Mouse (Mus musculus) neural tube, embryonic 10.5 days (tissue): ENCODE results near the gene Cnot2.

Experiments used
- DNase-seq: peaks from one replicate; pipeline ENCODE4 v3.0.0-alpha.2; 2017; ENCODE audit warnings: low spot score; ENCODE audit errors: extremely low spot score

Cnot2 gene

GRCm38 (mm10) chr10:116481917-116482316 lies 99.4 kb downstream of the Cnot2 start:
- no peak for DNase-seq

DNA sequence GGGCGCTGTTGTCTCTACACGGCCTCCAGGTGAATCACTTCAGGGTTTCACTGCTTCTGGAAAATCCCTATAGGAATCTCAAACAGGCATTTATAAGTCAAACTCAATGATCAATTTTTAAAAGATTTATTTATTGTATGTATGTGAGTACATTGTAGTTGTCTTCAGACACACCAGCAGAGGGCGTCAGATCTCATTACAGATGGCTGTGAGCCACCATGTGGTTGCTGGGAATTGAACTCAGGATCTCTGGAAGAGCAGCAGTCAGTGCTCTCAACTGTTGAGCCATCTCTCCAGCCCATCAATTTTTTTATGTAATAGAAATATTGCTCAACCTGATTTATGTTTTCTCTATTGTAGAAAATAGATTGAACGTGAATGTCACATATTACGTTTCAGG lies 100.3 kb downstream of the Cnot2 start:
- no peak for DNase-seq

- DNase-seq, result no peak
Observed at GRCm38 (mm10) chr10:116476559-116476958, 104.8 kb downstream of the Cnot2 start.

DNA sequence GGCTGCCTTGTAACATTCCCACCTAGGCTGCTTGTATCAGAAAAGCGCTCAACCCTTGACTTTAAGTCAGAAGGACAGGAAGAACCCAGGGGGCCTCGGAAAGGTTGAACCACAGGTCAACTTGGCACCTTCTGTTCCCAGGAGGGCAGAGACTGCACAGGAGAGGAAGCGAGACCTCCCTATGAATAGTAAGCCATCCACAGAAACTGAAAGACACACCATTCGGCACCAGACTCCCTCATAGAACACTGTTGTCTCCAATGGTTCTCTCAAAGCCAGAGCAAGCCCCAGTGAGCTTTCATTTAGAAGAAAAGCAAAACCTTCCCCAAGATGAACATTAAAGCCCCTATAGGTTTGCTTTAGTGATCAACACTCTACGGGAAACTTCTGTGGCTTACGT lies 105.6 kb downstream of the Cnot2 start:
- no peak for DNase-seq

GRCm38 (mm10) chr10:116473759-116474549 lies 107.4 kb downstream of the Cnot2 start, which contains the start of gene Kcnmb4:
Kcnmb4 (minus strand) TSS chr10:116473878.
- DNase-seq, result peak; percentile 65

DNA sequence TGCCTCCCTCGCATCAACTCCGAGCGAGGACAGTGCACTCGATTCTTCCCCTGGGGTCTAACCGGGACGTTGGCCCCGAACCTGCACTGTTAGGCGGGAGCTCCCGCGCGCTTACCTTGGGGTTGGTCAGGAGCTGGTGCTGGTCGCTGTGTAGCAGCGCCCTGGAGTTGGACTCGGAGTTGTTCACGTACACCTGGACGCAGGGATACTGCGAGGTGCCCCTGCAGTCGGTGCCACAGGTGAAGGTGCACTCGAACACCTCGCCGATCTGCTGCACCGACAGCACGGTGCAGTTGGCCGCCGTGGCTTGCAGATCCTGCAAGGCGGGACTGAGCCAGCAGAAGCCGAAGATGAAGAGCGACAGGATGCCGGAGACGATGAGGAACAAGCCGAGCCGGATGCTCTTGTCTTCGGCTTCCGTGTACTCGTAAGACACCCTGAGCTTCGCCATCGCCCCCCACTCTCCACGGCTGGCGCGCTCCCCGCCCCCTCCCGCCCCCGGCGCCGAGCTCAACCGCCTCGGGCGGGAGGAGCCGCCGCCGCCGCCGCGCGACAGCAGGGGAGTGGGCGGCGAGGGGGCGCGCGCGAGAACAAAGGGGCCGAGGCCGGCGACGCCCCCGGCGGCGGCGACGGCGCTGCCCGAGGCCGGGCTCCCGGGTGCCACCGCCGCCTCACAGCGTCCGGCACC lies 108.1 kb downstream of the Cnot2 start:
- peak; percentile 82 for DNase-seq

GRCm38 (mm10) chr10:116472579-116472978 lies 108.7 kb downstream of the Cnot2 start:
- no peak for DNase-seq

DNA sequence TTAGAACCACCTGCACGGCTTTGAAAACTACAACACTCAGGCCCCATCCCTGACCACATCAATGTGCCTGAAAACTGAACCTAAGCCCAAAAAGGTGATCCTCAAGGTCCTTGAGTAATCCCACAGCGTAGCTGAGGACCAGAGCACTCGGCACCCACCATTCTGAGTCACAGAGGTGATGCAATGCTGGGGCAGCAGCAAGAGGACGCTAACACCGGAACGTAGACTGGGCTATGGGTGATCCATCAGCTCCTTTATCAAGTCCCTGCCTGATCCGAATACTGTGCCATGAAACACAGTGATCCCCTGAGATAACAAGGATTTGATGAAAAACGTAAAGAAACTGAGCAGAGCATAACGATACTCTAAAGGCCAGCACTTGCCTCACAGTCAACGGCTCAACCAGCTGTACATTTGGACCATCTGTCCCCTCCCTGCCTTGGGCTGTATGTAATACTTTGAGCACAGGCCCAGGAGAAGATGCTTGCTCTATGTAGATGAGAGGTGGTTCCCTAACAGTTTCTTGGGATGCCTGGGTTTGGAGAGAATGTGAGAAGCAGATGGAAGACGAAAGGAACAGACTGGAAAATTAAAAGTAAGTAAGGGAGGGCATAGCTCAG lies 110.9 kb downstream of the Cnot2 start:
- DNase-seq, result no peak

GRCm38 (mm10) chr10:116468094-116468493 lies 113.2 kb downstream of the Cnot2 start:
- no peak for DNase-seq

- DNase-seq, result no peak
Observed at GRCm38 (mm10) chr10:116463753-116464345, 117.5 kb downstream of the Cnot2 start.

DNA sequence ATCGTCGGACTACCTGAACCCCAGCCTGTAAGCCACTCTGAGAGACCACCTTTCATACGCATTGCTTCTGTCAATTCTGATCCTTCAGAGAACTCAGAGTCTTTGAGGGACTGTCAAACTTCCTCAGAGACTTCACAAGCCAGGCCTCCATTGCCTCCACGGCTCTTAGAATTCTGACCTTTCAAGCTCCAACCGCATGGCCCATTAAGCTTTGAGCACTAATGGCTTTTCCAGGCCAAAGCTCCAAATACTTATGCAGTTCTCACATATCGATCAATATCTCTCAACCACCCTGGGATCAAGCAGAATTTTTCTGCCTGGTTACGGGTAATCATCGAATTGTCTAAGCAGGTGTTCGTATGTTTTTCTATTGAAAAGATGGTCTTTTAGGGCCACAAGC lies 119.9 kb downstream of the Cnot2 start:
- peak; percentile 30 for DNase-seq

- DNase-seq, result no peak
Observed at GRCm38 (mm10) chr10:116458786-116459185, 122.5 kb downstream of the Cnot2 start.

- no peak for DNase-seq
Observed at GRCm38 (mm10) chr10:116452771-116453170, 128.5 kb downstream of the Cnot2 start.

DNA sequence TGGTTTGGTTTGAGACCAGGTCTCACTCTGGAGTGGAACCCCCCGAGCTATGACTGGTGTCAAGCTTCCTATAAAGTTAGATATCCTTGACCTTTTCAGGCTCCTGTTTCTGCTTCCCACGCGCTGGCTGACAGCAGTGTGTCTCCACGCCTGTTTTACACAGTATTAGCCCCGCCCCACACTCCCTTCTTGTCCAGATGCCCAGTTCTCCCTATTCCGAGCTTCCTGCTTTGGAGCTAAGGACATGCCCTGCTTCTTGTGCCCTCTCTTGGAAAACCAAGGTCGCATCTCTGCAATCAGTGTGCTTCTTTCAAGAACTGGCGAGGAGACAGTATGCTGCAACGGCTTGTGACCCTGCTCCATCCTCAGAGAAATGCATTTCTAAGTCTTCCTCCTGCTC lies 130.7 kb downstream of the Cnot2 start:
- DNase-seq, result no peak

DNA sequence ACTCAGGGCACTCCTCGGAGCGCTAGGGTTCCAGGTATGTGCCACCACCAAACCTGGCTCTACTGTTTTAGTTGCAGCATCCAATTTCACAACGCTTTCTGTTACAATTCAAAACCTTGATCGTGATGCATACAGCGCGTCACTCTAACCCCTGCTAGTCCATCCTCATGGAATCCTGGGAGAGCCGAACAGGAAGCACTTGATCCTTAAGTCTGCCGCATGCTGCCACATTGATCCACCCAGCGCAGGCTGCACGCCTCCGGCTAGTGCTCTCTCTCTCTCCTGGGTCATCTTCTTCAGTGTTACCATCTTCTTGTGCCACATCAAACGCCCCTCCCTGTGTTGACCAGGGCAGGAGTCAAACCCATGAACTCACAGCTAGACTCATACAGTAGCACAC lies 133.1 kb downstream of the Cnot2 start:
- no peak for DNase-seq

- no peak for DNase-seq
Observed at GRCm38 (mm10) chr10:116447176-116447575, 134.1 kb downstream of the Cnot2 start.

GRCm38 (mm10) chr10:116446040-116446439 lies 135.3 kb downstream of the Cnot2 start:
- DNase-seq, result no peak

- DNase-seq, result no peak
Observed at GRCm38 (mm10) chr10:116444826-116445225, 136.5 kb downstream of the Cnot2 start.

GRCm38 (mm10) chr10:116444371-116444770 lies 136.9 kb downstream of the Cnot2 start:
- no peak for DNase-seq

- no peak for DNase-seq
Observed at GRCm38 (mm10) chr10:116440946-116441345, 140.4 kb downstream of the Cnot2 start.

DNA sequence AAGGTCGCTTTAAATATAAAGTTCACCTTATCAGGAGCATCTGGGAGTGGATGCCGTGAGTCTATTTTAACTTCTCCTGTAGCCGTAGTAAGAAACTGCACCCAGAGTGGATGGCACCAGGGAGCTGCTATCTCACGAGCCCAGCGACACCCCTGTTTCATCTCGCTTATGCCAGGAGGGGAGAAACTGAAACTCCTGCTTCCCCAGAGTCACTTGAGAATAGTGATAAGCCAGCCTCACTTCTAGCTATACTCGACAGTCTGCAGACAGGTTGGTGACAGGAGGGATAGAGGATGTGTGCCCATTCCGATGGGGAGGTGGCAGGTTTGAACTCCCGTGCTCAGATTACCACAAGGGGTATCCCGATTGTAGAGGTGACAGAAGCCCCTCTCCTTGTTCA lies 141.2 kb downstream of the Cnot2 start:
- DNase-seq, result no peak

- DNase-seq, result no peak
Observed at GRCm38 (mm10) chr10:116435455-116435854, 145.9 kb downstream of the Cnot2 start.
